Mouse (Mus musculus): ENCODE data around the gene Olfr862. TPM values are rescaled to one million over a fixed set of nuclear protein-coding genes. Genes with fewer than 3 reads are reported as not detected.

The Olfr862 gene
- not detected for total RNA-seq (2021)
- long read RNA-seq, experiment 1, result 0 reads
- long read RNA-seq, experiment 2, result 0 reads

DNA sequence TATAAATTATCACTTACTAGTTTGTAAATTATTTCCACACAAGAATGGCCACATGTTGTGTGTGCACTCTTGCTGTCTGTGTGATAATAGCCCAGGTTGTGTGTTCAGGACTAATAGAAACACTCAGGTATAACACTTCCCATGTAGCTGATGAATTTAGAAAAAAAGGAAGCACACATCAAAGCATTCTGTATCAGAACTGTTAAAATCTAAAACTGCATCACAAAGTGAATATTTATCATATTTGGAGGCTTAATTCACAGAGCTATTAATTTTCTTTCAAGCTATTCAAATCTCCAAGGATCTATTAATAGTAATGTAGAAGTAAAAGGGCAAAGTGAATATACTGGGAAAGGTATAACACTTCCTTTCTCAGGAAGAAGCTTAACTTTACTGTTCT lies at the start of gene Olfr862:
TSS of gene Olfr862 (minus strand) at position 101 of the 400 bp plus-strand sequence.
- DNase-seq, result no peak

DNA sequence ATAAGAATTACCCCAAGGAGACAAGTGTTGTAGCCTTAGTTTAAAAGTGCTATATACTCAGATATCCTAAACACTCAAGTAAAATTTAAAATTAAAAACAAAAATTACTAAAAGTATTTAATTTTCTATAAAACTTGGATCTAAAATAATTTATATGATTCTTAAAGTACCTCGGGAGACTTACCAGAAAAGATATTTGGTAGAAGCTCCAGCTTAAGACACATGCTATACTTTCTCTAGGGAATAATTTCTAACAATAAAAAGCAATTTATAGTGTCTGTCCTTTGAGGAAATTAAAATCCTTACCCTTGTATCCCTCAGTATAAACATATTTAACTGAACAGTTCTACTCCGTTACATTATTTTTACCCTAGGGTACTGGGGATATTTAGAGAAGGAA lies 28.8 kb upstream of the Olfr862 start, which contains the start of gene Olfr77:
TSS of gene Olfr77 (plus strand) at position 301 of the 400 bp plus-strand sequence.
- no peak for DNase-seq

DNA sequence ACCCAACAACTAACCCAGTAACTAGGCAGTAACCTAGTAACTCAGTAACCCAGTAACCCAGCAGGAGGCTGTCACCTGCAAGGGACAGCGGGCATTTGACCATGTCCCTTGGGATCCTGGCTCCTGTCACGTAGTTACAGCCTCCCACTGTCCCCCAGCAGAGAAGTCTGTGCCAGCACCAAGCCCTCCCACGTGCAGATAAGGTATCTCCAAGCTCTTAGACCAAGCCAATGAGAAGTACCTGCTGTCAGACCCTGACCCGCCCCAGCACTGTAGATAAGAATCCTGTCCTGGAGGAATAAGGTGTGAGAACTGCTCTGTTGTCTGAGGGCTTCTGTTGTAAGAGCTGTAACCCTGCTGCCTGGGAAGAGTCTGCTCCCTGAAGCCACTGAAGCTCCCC lies 23.4 kb upstream of the Olfr862 start:
- no peak for DNase-seq

DNA sequence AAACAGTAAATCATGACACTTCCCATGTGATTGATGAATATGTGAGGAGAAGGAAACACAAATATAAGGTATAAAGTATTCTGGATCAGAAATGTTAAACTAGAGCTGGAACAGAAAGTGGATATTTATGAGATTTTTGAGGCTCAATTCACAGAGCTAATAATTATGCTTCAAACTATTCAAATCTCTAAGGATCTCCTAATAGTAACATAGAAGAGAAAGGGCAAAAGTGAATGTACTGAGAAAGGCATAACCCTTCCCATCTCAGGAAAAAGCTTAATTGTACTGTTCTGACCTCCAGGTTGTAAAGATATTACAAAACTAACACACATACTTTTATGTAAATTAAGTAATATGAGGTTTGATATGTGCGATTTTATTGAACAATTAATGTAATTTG lies 38.2 kb downstream of the Olfr862 start, which contains the start of gene Olfr860:
TSS of gene Olfr860 (minus strand) at position 101 of the 400 bp plus-strand sequence.
- DNase-seq, result no peak

Other genes starting within 250 kb of the Olfr862 start
- not detected for gene Olfr857, start 178.6 kb downstream of the Olfr862 start, total RNA-seq (2021)
- gene Olfr58, start 107.7 kb downstream of the Olfr862 start, total RNA-seq (2021), result not detected
- gene Olfr859, start 83.1 kb downstream of the Olfr862 start, total RNA-seq (2021), result not detected
- gene Olfr860, start 38.3 kb downstream of the Olfr862 start, total RNA-seq (2021), result not detected
- not detected for gene Olfr77, start 28.9 kb upstream of the Olfr862 start, total RNA-seq (2021)
- gene Olfr866, start 140.0 kb upstream of the Olfr862 start, total RNA-seq (2021), result not detected
- gene Olfr867, start 169.6 kb upstream of the Olfr862 start, total RNA-seq (2021), result not detected
- not detected for gene Olfr868, start 210.6 kb upstream of the Olfr862 start, total RNA-seq (2021)
- gene Olfr869, start 241.0 kb upstream of the Olfr862 start, total RNA-seq (2021), result not detected